Mouse (Mus musculus): ENCODE data around the gene Tgm2.

GRCm38 (mm10) chr2:158114931-158115330 lies 31.3 kb downstream of the Tgm2 start:
- TF ChIP-seq POLR2A (IDR thresholded peaks at IDR 0.05; ENCODE audit: insufficient read depth, low read depth, low read length): no peak
- TF ChIP-seq CTCF (IDR thresholded peaks at IDR 0.05; ENCODE audit: insufficient read depth, low read depth, low read length): no peak

All from olfactory bulb, adult 2 months (tissue).